Mouse (Mus musculus): Measurements from ENCODE around the gene Fam217b.

Gene Fam217b

GRCm38 (mm10) chr2:178449386-178449785, 35.1 kb downstream of the Fam217b start:
- no peak for DNase-seq

DNA sequence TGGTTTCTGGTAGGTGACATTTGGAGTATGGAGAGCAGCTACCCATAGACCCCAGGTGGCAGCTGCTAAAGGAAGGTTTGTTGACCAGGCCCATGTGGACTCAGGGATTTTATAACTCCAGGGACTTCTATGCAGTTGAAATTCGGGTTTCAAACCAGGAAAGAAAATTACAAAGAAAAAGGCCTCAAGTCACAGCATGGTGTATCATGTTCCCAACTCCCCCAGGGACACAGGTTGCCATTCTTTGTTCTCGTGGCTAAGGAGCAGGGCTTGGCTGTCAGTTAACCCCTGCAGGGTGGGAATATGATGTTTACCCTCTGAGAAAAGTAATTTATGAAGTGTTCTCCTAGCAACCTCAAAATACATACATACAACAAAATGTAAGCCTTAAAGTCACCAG, 35.9 kb downstream of the Fam217b start:
- DNase-seq = no peak

DNA sequence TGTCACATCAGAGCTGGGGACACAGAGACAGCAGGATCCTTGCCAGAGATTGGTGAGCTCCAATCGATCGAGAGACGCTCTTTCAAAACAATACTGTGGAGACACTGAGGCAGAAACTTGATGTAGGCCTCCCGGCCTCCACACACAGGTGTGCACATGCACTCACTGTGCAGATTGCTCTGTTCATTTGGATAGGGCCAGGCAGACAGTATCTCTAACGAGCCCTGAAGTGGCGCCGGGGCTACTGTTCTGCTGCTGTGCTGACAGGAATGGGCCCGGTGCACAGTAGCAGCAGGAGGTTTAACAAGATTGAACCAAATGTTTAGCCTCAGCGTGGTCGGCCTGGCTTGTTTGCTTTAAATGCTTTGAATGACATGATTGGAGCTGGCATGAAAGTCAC, 36.6 kb downstream of the Fam217b start:
- DNase-seq = no peak

- DNase-seq = peak in 1 of 2 experiments; percentile 14
Observed at GRCm38 (mm10) chr2:178454664-178455516, 40.6 kb downstream of the Fam217b start.

- no peak for DNase-seq
Observed at GRCm38 (mm10) chr2:178457414-178457813, 43.1 kb downstream of the Fam217b start.

DNA sequence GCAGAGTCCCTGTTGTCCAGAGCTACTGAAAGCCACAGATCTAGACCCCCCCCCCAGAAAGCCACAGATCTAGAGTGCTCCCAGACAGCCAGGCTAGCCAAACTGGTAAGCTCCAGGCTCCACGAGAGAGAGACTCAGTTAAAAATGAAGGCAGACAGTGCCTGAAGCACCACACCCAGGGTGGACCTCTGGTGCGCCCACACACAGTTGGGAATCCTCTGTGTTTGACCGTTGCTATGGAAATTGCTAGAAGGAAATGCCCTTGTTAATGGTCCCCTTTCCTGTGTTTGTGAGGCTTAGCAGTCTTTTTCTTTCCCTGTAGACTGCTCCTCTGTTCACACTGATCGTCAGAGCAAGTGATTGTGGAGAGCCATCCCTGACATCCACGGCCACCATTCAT, 46.0 kb downstream of the Fam217b start:
- DNase-seq = no peak

DNA sequence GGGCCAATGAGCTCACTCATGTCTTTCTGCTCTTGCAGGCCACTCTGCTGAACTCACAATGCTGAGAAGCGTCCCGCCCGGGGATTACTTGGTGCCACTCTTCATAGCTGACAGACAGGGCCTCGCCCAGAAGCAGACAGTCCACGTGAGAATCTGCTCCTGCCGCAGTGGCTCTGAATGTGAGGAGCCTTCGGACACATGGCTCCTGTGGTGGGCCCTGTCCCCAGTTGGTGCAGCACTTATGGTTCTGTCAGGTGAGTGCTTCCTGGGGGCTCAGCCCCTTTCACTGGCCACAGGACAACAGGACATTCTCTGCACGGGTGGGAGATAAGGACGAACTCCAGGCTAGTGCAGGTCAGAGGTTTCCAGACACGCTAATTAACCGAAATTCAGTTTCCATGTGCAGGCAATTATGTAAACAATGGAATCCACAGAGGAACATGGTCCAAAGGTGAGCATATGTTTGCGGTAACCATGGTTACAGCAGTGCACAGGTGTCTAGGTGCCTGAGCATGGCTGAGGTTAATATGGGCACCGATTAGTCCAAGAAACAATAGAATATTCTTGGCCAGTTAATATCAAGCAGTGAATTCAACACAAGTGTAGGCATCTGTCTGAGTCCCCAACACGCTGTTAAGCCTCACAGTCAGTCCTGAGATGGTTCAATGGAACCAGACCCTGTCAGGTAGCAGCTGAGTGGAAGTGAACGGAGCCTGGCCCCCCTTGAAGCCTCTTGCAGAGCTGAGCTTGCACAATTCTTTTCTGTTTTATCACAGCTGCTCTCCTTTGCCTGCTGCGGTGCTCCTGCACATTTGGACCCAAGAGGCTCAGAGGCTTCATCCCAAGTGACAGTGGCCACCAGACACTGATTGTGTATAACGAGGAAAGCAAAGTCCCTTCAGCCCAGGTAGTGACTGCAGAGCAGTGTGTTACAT, 57.5 kb downstream of the Fam217b start:
- no peak for DNase-seq

- no peak for DNase-seq
Observed at GRCm38 (mm10) chr2:178473916-178474315, 59.6 kb downstream of the Fam217b start.
